Mouse (Mus musculus): ENCODE measurements around the gene 4930452B06Rik. TPM values are rescaled to one million over a fixed set of nuclear protein-coding genes. Genes with fewer than 3 reads are reported as not detected.
"Not testable (repeated sequence)": the region's sequence is repeated elsewhere in the genome, so short reads cannot be mapped to it uniquely, and the experiment has no call there.

Gene 4930452B06Rik
- total and polyA plus RNA-seq, 3 experiments: not detected

DNA sequence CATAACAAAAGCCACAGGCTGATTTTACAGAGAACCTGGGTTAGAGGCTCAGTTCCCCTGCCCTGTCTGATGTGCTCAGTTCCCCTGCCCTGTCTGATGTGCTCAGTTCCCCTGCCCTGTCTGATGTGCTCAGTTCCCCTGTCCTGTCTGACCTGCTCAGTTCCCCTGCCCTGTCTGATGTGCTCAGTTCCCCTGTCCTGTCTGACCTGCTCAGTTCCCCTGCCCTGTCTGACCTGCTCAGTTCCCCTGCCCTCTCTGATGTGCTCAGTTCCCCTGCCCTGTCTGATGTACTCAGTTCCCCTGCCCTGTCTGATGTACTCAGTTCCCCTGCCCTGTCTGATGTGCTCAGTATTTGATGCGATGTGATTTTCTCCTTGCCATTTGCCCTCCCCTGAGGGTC lies 51.6 kb downstream of the 4930452B06Rik start:
- not testable (repeated sequence) for H3K9me3 ChIP-seq (replicated peaks; ENCODE audit: insufficient read depth, low read length); H3K27me3 ChIP-seq (ENCODE audit: control insufficient read depth in 1 of 2, insufficient read depth in 2 of 2, low read length in 2 of 2); H3K4me3 ChIP-seq (ENCODE audit: control insufficient read depth in 1 of 2, insufficient read depth in 1 of 2, low read depth in 2 of 2, low read length in 2 of 2); H3K36me3 ChIP-seq (ENCODE audit: control insufficient read depth in 1 of 2, insufficient read depth in 2 of 2, low read length in 2 of 2); H3K9ac ChIP-seq (ENCODE audit: control insufficient read depth, low read depth, low read length, poor library complexity, severe bottlenecking); H3K79me2 ChIP-seq (ENCODE audit: control insufficient read depth, insufficient read depth, low read length, poor library complexity); H3K27ac ChIP-seq (ENCODE audit: control insufficient read depth, low read depth, low read length); H3K4me1 ChIP-seq (ENCODE audit: control insufficient read depth in 1 of 2, insufficient read depth in 2 of 2, low read length in 2 of 2); DNase-seq (ENCODE audit: low read depth, low spot score)

GRCm38 (mm10) chr14:8612080-8612479 lies 54.0 kb downstream of the 4930452B06Rik start:
- H3K9ac ChIP-seq (ENCODE audit: control insufficient read depth, low read depth, low read length, poor library complexity, severe bottlenecking): no peak overlapping the region

DNA sequence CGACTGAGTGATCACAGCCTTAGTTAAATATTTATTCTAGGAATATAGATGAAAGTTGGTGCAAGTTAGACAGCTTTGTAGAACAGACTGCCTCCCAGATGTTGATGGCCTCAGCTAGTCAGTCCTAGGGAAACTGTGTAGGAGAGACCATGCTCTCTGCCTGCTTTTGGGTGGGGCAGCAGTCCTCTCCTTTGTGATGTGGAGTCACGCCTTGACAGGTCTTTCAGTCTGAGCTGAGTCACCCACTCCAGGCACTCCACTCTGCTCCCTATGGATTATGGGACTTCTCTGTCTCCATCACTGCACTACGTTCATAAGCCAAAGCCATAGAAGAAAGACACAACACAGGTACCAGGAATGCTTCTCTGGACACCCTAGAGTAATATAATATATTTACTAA lies 55.9 kb downstream of the 4930452B06Rik start:
- Histone ChIP-seq H3K9me3 (replicated peaks; ENCODE audit: insufficient read depth, low read length) (no peaks in the 10 kb centered on the region), H3K27me3 (ENCODE audit: control insufficient read depth in 1 of 2, insufficient read depth in 2 of 2, low read length in 2 of 2) (no peaks in the 10 kb centered on the region; a peak in 1 of 4 replicates), H3K79me2 (ENCODE audit: control insufficient read depth, insufficient read depth, low read length, poor library complexity) (no peaks in the 10 kb centered on the region), H3K4me1 (ENCODE audit: control insufficient read depth in 1 of 2, insufficient read depth in 2 of 2, low read length in 2 of 2) (no peaks in the 10 kb centered on the region), H3K36me3 (ENCODE audit: control insufficient read depth in 1 of 2, insufficient read depth in 2 of 2, low read length in 2 of 2) (no peaks in the 10 kb centered on the region), H3K4me3 (ENCODE audit: control insufficient read depth in 1 of 2, insufficient read depth in 1 of 2, low read depth in 2 of 2, low read length in 2 of 2) (no peak overlapping the region), H3K27ac (ENCODE audit: control insufficient read depth, low read depth, low read length) (no peak overlapping the region), H3K9ac (ENCODE audit: control insufficient read depth, low read depth, low read length, poor library complexity, severe bottlenecking) (no peak overlapping the region)
- no peak for DNase-seq (ENCODE audit: low read depth, low spot score)
- no peak for TF ChIP-seq E2F4 (IDR thresholded peaks at IDR 0.05; ENCODE audit: borderline replicate concordance, low read depth, low read length)
- no peak for TF ChIP-seq RCOR1 (IDR thresholded peaks at IDR 0.05; ENCODE audit: low read depth, low read length)
- TF ChIP-seq TBP (IDR thresholded peaks at IDR 0.05; ENCODE audit: low read depth, low read length): no peak
- no peak for TF ChIP-seq TCF12 (IDR thresholded peaks at IDR 0.05; ENCODE audit: low read depth, low read length)
- no peak for TF ChIP-seq BHLHE40 (IDR thresholded peaks at IDR 0.05; ENCODE audit: borderline replicate concordance, low read depth, low read length)
- TF ChIP-seq HCFC1 (IDR thresholded peaks at IDR 0.05; ENCODE audit: low read depth, low read length): no peak
- no peak for TF ChIP-seq MAZ (IDR thresholded peaks at IDR 0.05; ENCODE audit: low read depth, low read length)
- no peak for TF ChIP-seq POLR2AphosphoS5 (IDR thresholded peaks at IDR 0.05; ENCODE audit: borderline replicate concordance, low read depth, low read length)
- TF ChIP-seq EP300 (IDR thresholded peaks at IDR 0.05; ENCODE audit: low read depth in 1 of 2, low read length in 2 of 2): no peak
- no peak for TF ChIP-seq MEF2A (IDR thresholded peaks at IDR 0.05; ENCODE audit: extremely low read depth, insufficient replicate concordance, low read depth, low read length, poor library complexity, severe bottlenecking)
- no peak for TF ChIP-seq MXI1 (IDR thresholded peaks at IDR 0.05; ENCODE audit: low read depth, low read length)
- TF ChIP-seq SIN3A (IDR thresholded peaks at IDR 0.05; ENCODE audit: low read length): no peak
- no peak for TF ChIP-seq MYC (IDR thresholded peaks at IDR 0.05; ENCODE audit: low read depth, low read length)
- TF ChIP-seq JUND (IDR thresholded peaks at IDR 0.05; ENCODE audit: low read depth, low read length): no peak
- TF ChIP-seq ZNF384 (IDR thresholded peaks at IDR 0.05; ENCODE audit: low read depth, low read length): no peak
- no peak for TF ChIP-seq CHD2 (IDR thresholded peaks at IDR 0.05; ENCODE audit: low read length)
- TF ChIP-seq USF2 (IDR thresholded peaks at IDR 0.05; ENCODE audit: borderline replicate concordance in 1 of 2, insufficient read depth in 1 of 2, low read depth in 1 of 2, low read length in 2 of 2): no peak
- no peak for TF ChIP-seq ETS1 (IDR thresholded peaks at IDR 0.05; ENCODE audit: low read depth, low read length)

More at GRCm38 (mm10) chr14:8612080-8612479, 54.0 kb downstream of the 4930452B06Rik start:
- no peaks in the 10 kb centered on the region for H3K36me3 ChIP-seq (ENCODE audit: control insufficient read depth in 1 of 2, insufficient read depth in 2 of 2, low read length in 2 of 2)
- no peaks in the 10 kb centered on the region; a peak in 1 of 4 replicates for H3K27me3 ChIP-seq (ENCODE audit: control insufficient read depth in 1 of 2, insufficient read depth in 2 of 2, low read length in 2 of 2)
- H3K4me3 ChIP-seq (ENCODE audit: control insufficient read depth in 1 of 2, insufficient read depth in 1 of 2, low read depth in 2 of 2, low read length in 2 of 2): no peak overlapping the region
- H3K4me1 ChIP-seq (ENCODE audit: control insufficient read depth in 1 of 2, insufficient read depth in 2 of 2, low read length in 2 of 2): no peaks in the 10 kb centered on the region
- no peak for DNase-seq (ENCODE audit: low read depth, low spot score)
- H3K79me2 ChIP-seq (ENCODE audit: control insufficient read depth, insufficient read depth, low read length, poor library complexity): no peaks in the 10 kb centered on the region
- no peak overlapping the region for H3K27ac ChIP-seq (ENCODE audit: control insufficient read depth, low read depth, low read length)
- no peaks in the 10 kb centered on the region for H3K9me3 ChIP-seq (replicated peaks; ENCODE audit: insufficient read depth, low read length)
- TF ChIP-seq ZMIZ1 (IDR thresholded peaks at IDR 0.05; ENCODE audit: low read depth, low read length) (no peak), ETS1 (IDR thresholded peaks at IDR 0.05; ENCODE audit: low read depth, low read length) (no peak), UBTF (IDR thresholded peaks at IDR 0.05; ENCODE audit: borderline replicate concordance, insufficient read depth, low read depth, low read length) (no peak), ZC3H11A (IDR thresholded peaks at IDR 0.05; ENCODE audit: low read depth, low read length) (no peak), HCFC1 (IDR thresholded peaks at IDR 0.05; ENCODE audit: low read depth, low read length) (no peak), POLR2AphosphoS2 (IDR thresholded peaks at IDR 0.05; ENCODE audit: low read length) (no peak), JUND (IDR thresholded peaks at IDR 0.05; ENCODE audit: low read depth, low read length) (no peak), E2F4 (IDR thresholded peaks at IDR 0.05; ENCODE audit: borderline replicate concordance, low read depth, low read length) (no peak), MEF2A (IDR thresholded peaks at IDR 0.05; ENCODE audit: extremely low read depth, insufficient replicate concordance, low read depth, low read length, poor library complexity, severe bottlenecking) (no peak), CTCF (IDR thresholded peaks at IDR 0.05 in 2 of 3, conservative IDR thresholded peaks at IDR 0.05 in 1 of 3; ENCODE audit: control insufficient read depth in 1 of 3, insufficient read depth in 1 of 3, low read depth in 2 of 3, low read length in 3 of 3, poor library complexity in 1 of 3, severe bottlenecking in 1 of 3) (no peak), KAT2A (conservative IDR thresholded peaks at IDR 0.05; ENCODE audit: low read depth, low read length) (no peak), USF2 (IDR thresholded peaks at IDR 0.05; ENCODE audit: borderline replicate concordance in 1 of 2, insufficient read depth in 1 of 2, low read depth in 1 of 2, low read length in 2 of 2) (no peak), GABPA (IDR thresholded peaks at IDR 0.05; ENCODE audit: low read depth, low read length) (no peak), MAZ (IDR thresholded peaks at IDR 0.05; ENCODE audit: low read depth, low read length) (no peak), MYB (IDR thresholded peaks at IDR 0.05; ENCODE audit: low read depth, low read length) (no peak), RAD21 (IDR thresholded peaks at IDR 0.05; ENCODE audit: low read depth, low read length) (no peak), MAX (IDR thresholded peaks at IDR 0.05; ENCODE audit: low read length) (no peak), USF1 (IDR thresholded peaks at IDR 0.05; ENCODE audit: low read depth, low read length) (no peak), CHD2 (IDR thresholded peaks at IDR 0.05; ENCODE audit: low read length) (no peak)
